Mouse (Mus musculus) stomach, embryonic 16.5 days (tissue): ENCODE measurements around the gene Elmo2. TPM values are rescaled to one million over a fixed set of nuclear protein-coding genes. Genes with fewer than 3 reads are reported as not detected.

Source experiments
- polyA plus RNA-seq: library from polyadenylated mRNA; unstranded; fragments of >200 nt; fragmentation: Nextera tagmentation; extraction: Ambion mirVana; gene quantifications from 2 replicates; pipeline ENCODE4 v1.2.1, GENCODE M21; 2015

The Elmo2 gene
- polyA plus RNA-seq, 1 experiment from 2014 or later, result 56.0 TPM

Other genes with a start within 250 kb of the Elmo2 start
- gene 1700025C18Rik, start 235.7 kb downstream of the Elmo2 start, polyA plus RNA-seq, result not detected in 2 replicates
- gene Cdh22, start 91.6 kb downstream of the Elmo2 start, polyA plus RNA-seq, result 0.19 and 0.21 TPM in 2 replicates
- 67.3 and 68.9 TPM in 2 replicates for gene Slc35c2, start 38.6 kb downstream of the Elmo2 start, polyA plus RNA-seq
- 0.64 and 0.87 TPM in 2 replicates for gene Zfp663, start 42.2 kb upstream of the Elmo2 start, polyA plus RNA-seq
- gene Zfp334, start 61.8 kb upstream of the Elmo2 start, polyA plus RNA-seq, result 4.8 and 5.1 TPM in 2 replicates
- gene Ocstamp, start 73.9 kb upstream of the Elmo2 start, polyA plus RNA-seq, result 0.56 and 0.67 TPM in 2 replicates
- gene Slc13a3, start 146.8 kb upstream of the Elmo2 start, polyA plus RNA-seq, result 0.87 and 1.00 TPM in 2 replicates
- 24.6 and 26.7 TPM in 2 replicates for gene Trp53rka, start 166.8 kb upstream of the Elmo2 start, polyA plus RNA-seq
- 10.6 and 11.9 TPM in 2 replicates for gene Slc2a10, start 177.3 kb upstream of the Elmo2 start, polyA plus RNA-seq